Mouse (Mus musculus): ENCODE data around the gene Scube2.

Gene Scube2

DNA sequence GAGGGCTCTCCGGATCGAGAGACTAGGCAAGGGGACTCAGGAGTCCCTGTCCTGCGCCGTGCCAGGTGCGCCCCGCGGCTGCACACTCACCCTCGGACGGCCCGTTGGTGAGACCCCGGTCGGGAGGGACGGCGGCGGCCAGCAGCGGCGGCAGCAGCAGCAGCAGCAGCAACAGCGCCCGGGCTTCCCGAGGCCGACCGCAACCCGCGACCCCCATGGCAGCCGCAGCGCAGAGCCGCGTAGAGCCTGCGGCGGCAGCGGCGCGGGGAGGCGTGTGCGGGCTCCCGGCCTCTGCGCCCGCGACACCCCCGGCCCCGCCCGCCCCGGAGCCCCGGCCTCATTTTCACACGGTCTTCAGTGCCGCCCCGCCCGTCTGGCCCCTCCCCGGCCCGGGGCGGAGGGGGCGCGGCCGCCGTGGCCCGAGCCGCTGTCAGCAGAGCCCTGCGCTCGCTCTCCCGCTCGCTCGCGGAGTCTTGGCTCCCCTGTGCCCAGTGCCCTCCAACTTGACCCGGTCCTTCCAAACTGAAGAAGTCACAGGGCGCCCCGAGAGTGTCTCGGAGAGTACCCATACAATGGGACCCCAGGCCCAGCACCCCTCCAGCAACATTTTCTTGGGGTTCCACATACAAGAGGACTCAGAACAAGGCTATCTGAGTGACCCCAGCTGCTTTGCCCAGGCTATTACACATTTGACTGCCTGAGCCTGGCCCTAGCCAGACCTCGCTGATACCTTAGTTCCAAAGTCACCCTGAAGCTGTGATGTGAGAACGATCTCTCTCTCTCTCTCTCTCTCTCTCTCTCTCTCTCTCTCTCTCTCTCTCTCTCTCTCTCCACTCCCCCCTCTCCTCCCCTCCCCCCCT, at the start of gene Scube2:
Scube2 (minus strand) TSS at position 310 of the 860 bp plus-strand sequence.
- no peak for TF ChIP-seq GATA4 (IDR thresholded peaks at IDR 0.05; ENCODE audit: insufficient replicate concordance, low read length)

DNA sequence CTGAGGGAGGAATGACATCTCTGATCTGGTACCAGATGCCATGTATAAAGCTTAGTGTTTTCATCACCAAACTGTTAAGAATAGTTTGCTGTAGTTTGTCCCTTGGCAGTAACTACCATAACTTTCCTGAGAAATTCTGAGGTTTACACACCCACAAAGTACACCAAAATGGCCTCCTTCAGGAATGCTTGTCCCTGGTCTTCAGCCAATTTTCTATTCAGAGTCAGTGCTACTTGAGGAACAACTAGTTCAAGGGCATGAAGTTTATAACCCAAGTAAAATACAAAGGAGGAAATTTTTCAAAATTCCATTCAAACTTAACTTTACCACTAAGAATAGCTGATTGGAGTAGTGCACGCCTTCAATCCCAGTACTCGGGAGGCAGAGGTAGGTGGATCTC, 40.7 kb upstream of the Scube2 start:
- TF ChIP-seq GATA4 (IDR thresholded peaks at IDR 0.05; ENCODE audit: insufficient replicate concordance, low read length), result no peak

DNA sequence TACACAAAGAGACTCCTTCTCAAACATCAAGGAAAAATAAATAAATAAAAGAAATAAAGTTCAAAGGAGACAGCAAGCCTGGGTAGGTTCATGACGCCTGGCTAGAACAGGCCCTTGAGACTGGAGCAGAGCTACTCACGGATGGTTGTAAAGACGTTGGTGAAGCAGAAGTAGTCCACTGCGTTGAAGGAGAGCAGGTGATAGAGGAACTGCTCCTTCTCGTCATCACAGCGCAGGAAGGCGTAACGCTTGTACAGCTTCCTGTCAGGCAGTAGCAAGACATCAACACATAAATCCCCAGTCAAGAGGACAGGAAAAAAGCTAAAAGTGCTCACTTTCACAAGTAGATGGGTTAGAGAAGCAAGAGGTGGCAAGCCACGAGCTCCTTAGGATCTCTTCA, 35.4 kb upstream of the Scube2 start:
- no peak for TF ChIP-seq GATA4 (IDR thresholded peaks at IDR 0.05; ENCODE audit: insufficient replicate concordance, low read length)

DNA sequence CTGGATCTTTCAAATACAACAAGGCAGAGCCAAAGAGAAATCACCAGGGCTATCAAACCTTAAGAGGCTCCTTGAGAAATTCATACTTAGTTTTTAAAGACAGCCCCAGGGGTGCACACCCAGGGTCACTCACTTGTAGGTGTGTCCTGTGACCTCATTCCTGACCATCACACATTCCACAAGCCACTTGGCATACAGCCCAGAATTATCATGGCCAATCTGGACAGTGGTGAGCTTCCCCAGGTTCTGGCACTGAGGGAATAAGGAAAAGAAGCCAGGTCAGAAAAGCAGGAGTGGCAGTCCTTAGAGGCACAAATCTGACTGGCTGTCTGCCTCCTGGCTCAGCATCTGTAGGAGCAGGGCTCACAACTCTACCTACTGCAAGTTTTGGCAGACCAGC, 33.4 kb upstream of the Scube2 start:
- no peak for TF ChIP-seq GATA4 (IDR thresholded peaks at IDR 0.05; ENCODE audit: insufficient replicate concordance, low read length)

DNA sequence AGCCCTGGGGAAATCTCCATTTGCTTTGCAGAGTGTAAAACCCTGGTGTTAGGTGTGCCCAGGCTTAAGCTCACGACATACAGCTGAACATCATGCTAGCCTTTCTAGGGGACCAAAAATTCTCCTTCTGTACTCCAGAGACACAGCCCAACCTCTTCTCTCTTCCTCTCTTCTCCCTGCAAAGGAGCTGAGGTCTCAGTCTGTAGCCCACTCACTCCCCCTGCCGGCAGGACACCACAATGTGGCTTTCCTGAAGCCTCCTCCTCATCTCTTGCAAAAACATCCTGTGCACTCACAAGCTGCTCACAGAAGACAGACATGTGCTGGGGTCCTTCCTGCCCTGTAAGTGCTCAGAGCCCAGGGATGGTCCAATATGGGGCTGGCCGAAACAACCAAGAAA, 27.1 kb upstream of the Scube2 start:
- TF ChIP-seq GATA4 (IDR thresholded peaks at IDR 0.05; ENCODE audit: insufficient replicate concordance, low read length), result no peak

DNA sequence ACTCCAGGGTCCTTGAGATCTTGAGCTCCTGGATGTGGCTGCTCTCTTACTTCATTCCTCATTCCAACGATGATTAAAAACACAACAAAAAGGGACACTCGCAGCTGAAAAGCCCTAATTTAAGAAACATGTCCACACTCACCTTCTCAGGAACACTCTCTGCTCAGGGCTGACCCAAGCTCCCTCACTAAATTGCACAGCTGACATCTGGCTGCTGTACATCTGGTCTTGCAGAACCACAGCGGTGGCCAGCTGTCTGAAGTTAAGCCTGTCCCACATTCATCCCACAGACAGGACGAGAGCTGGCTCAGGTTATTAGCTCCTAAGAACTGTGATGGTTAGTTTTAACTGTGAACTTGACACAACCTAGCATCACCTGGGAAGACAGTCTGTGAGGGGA, 26.3 kb upstream of the Scube2 start:
- no peak for TF ChIP-seq GATA4 (IDR thresholded peaks at IDR 0.05; ENCODE audit: insufficient replicate concordance, low read length)

DNA sequence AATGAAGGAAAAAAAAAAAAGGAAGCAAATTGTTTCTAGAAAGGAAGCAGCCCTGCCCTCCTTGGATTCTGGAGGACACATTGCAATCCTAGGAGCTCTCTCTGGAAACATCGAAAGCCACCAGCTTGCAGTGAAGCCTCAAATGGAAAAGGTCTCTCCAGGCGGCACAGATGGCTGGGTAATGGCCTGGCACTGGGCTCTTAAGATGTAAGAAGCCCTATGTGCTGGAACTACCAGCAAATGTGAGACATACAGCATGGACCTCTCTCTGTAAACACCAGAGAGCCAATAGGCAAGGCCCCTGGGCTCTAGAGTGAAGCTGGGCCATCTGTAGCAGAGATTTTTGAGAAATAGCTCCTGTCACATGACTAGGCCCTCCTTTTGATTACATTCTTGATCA, 24.8 kb upstream of the Scube2 start:
- TF ChIP-seq GATA4 (IDR thresholded peaks at IDR 0.05; ENCODE audit: insufficient replicate concordance, low read length), result no peak

DNA sequence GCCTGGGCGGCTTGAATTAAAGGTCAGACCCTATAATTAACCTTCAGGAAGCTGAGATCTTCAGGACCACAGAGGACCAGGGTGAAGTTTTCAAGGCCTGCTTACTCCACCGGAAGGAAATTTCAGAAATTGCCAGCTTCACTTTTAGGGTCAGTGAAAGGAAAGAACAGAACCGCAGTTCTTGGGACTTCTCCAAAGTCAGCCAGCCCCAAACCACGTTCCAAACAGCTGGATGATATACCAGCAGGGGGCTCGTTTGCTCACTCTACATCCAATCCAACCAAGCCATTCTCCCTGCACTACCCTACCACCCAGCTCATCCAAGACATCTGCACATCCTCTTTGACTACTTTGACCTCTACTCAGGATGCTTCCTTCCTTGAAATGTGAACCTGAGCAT, 23.8 kb upstream of the Scube2 start:
- TF ChIP-seq GATA4 (IDR thresholded peaks at IDR 0.05; ENCODE audit: insufficient replicate concordance, low read length), result no peak

DNA sequence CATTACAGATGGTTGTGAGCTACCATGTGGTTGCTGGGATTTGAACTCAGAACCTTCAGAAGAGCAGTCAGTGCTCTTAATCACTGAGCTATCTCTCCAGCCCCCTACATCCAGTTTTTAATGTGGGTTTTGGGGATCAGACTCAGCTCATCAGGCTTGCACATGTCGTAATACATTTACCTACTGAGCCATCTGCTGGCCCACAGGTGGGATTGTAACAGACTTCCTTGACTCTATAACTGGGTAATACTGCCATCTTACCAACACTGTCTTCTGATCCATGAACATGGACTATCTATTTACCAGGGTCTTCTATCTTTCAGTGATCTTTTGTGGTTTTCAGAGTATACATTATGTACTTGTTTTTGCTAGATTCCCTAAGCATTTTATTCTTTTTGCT, 20.8 kb upstream of the Scube2 start:
- TF ChIP-seq GATA4 (IDR thresholded peaks at IDR 0.05; ENCODE audit: insufficient replicate concordance, low read length), result no peak

DNA sequence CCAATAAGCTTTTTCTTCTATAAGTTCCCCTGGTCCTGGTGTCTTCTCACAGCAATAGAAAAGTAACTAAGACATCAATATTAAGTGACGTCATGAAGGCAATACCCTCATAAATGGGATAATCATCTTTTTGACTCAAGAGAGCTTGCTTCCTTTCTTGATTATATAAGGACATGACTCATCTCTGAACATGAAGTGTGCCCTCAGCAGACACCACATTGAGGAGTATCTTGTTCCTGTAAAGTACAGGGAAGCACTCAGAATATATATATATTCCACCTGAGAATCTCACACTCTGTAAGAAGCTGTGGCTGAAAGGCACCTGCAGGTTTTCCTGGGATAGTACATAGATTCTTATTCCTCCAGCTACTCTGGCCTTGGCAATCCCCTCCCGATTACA, 17.1 kb upstream of the Scube2 start:
- no peak for TF ChIP-seq GATA4 (IDR thresholded peaks at IDR 0.05; ENCODE audit: insufficient replicate concordance, low read length)

DNA sequence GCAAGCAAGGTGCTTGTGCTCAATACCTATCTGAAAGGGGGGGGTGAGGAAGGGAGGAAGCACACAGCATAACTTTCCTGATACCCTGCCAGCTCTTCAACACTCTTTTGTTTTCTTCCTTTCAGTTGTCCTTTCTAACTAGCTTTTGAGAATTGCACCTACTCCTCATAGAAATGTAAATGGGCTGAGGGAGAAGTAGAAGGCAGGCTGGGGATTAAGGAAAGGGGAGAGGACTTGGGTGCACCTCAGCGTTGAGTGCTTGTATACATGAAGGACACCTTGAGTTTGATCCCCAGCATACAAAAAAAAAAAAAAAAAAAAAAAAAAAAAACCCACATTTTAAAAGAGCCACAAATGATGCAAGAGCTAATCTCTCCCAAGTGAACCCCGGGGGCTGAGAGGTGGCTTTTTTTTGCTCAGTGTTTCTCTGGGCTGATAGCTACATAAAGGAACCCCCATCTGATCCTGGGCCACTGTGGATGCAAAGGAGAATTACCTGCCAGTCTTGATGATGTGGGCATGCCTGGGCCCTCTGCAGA, 16.2 kb upstream of the Scube2 start:
- TF ChIP-seq GATA4 (IDR thresholded peaks at IDR 0.05; ENCODE audit: insufficient replicate concordance, low read length), result no peak

DNA sequence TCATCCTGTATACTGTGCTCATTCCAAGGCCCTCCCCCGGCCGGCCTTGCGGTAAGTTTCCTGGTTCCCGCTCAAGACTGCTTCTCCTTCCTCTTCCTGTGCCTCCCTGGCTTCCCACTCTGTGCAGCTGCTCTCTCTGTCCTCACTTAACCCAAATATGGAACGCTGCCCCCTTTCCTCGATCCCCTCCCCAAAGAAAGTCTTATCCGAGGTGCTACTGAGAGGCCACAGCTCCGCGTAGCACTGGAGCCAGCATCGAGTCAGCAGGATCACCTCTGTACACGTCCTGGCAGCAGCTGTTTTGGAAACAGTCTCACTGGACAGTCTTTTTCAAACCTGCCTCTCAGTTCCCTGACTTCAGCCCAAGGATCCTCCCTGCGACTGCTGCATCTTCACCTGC, 13.7 kb upstream of the Scube2 start:
- TF ChIP-seq GATA4 (IDR thresholded peaks at IDR 0.05; ENCODE audit: insufficient replicate concordance, low read length), result no peak

DNA sequence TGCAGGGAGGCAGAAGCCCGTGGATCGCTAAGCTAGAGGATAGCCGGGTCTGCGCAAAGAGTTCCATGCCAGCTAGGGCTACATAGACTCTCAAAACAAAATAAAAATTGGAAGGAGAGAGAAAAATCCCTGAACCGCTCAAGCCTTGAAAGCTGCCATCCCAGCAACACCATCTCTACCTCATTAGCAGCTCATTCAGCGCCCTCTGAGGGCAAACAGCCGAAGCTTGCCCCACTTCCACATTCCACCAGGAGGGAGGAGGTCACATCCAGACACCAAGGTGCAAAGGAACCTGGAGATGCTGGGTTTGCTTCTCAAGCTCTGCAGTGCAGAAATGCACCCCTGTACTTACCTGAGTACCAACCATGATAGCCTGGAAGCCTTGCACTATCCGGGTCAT, 10.6 kb upstream of the Scube2 start:
- no peak for TF ChIP-seq GATA4 (IDR thresholded peaks at IDR 0.05; ENCODE audit: insufficient replicate concordance, low read length)

DNA sequence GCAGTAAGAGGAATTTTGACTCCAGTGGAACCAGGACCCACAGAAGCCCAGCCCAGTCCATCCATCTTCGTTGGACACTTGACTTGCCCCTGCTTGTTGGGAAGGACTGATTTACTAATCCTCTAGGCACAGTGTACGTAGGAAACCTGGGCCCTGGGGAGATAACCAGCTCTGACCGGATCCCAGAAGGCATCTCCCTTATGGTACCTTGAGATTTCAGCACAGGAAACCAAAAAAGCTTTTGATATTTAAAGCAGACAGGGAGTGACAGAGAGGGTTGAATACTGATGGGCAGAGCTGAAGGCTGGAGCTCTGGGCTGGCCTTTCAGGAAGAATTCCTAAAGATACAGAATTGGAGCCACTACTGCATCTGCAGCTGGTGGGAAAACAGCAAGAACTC, 10.1 kb upstream of the Scube2 start:
- TF ChIP-seq GATA4 (IDR thresholded peaks at IDR 0.05; ENCODE audit: insufficient replicate concordance, low read length), result no peak

DNA sequence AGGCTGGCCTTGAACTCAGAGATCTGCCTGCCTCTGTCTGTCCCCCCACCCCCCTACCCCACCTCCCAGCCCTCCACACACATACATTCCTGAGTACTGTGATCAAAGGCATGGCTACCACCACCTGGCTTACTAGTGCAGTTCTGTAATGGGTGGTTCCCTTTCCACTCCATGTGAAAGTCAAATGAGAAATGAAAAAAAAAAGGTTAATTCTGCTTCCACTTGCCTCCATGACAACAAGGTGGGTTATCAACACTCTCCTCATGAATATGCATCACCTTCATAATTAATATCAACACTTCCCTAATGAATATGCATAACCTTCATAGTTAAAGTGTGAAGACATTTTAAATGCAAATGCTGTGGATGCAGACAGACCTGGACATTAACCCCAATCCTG, 9.6 kb upstream of the Scube2 start:
- TF ChIP-seq GATA4 (IDR thresholded peaks at IDR 0.05; ENCODE audit: insufficient replicate concordance, low read length), result no peak

DNA sequence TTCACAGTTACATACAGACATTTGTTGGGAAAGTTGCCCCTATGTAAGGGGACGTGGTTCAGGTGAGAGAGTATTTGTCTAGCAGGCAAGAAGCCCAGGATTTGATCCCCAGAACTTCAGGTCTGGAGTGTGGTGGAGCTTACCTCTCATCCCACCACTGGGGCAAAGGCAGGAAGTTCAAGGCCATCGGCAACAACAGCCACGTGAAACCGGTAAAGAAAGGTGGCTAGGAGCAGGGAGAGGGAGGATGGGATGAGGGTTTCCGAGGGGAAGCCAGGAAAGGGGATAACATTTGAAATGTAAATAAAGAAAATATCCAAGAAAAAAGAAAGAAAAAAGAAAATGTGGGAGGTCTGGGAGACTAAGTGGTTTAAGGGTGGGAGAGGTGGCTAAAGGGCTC, 7.7 kb upstream of the Scube2 start:
- no peak for TF ChIP-seq GATA4 (IDR thresholded peaks at IDR 0.05; ENCODE audit: insufficient replicate concordance, low read length)

DNA sequence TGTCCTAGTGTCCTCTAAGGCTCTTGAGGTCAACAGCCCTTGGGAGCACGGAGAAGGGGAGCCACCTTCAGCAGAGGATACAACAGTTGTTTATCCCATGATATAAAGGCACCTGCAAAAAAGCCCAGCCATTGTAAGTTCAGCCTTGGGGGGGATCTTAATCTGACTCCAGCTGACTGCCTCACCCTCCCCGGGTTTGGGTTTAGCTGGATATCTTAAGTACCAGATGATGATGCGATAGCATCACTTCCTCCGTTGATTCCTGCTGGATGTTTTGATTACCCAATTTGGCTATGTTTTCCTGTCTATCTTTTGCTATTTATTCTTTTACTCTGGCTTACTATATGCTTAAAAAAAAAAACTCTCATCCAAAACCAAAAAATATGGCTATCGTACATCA, 5.8 kb upstream of the Scube2 start:
- no peak for TF ChIP-seq GATA4 (IDR thresholded peaks at IDR 0.05; ENCODE audit: insufficient replicate concordance, low read length)
